Mouse (Mus musculus) spleen, postnatal 10 days (tissue): ENCODE results near the gene Nipa1.

Experiments
- DNase-seq, 2 experiments: peaks; one replicate each; pipeline ENCODE4 v3.0.0; 2021 to 2022; ENCODE audit warnings: low spot score in 2 of 2

Gene Nipa1

DNA sequence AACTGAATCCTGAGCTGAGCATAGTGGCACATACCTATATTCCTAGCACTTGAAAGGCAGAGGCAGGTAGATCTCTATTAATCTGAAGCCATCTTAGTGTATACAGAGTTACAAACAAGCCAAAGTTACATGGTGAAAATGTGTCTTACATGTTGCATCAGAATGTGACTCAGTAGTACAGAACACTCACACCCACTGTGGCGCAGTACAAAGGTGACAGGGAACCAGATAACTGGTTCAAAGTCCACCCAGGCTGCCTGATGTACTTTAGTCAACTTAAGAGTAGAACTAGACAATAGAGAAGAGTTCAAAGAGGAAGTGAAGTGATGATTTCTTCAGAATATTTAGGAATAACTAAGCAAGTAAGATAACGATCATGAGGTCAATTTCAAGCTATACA lies 84.7 kb downstream of the Nipa1 start:
- DNase-seq: no peak

DNA sequence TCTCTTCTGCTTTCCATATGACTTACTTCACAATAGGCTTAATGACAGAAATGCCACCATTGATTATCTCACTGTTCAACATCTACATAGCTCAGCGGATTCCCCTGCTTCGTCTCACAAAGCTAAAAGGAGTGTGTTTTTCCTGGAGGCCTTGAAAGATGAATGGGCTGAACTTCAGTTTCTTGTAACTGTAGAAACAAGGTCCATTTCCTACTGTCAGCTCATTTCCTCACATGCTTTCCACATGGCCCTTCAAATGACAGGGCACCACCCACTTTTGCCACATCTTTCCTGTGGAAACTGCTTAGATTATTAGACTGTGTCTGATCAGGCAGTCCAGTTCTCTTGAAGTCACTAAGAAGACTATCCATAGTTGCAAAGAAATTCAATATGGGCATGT lies 91.1 kb downstream of the Nipa1 start:
- no peak for DNase-seq
